Mouse (Mus musculus) 3134 (cell line): ENCODE measurements at regions not wholly inside any gene's neighbourhood (a gene's known extent, or its start where the extent isn't known, plus 50 kb on each side); places are given as distances from the start of the nearest gene placed in this dataset.

Experiments
- DNase-seq: peaks from one replicate; pipeline ENCODE4 v3.0.0-alpha.2; 2011; ENCODE audit warnings: low spot score; ENCODE audit not compliant: insufficient read length; ENCODE audit errors: extremely low read depth

GRCm38 (mm10) chr14:72854226-72854625, 144.4 kb upstream of the Fndc3a start:
- no peak for DNase-seq

- no peak for DNase-seq
Measured at GRCm38 (mm10) chr14:72853104-72853503, 143.3 kb upstream of the Fndc3a start.

GRCm38 (mm10) chr14:72850884-72851283, 141.1 kb upstream of the Fndc3a start:
- no peak for DNase-seq

GRCm38 (mm10) chr14:72848271-72848955, 138.6 kb upstream of the Fndc3a start:
- DNase-seq: no peak

- no peak for DNase-seq
Measured at GRCm38 (mm10) chr14:72847466-72847865, 137.7 kb upstream of the Fndc3a start.

- no peak for DNase-seq
Measured at GRCm38 (mm10) chr14:72845621-72846440, 136.0 kb upstream of the Fndc3a start.

- no peak for DNase-seq
Measured at GRCm38 (mm10) chr14:72844753-72845369, 135.1 kb upstream of the Fndc3a start.

- no peak for DNase-seq
Measured at GRCm38 (mm10) chr14:72841753-72842152, 131.9 kb upstream of the Fndc3a start.

- no peak for DNase-seq
Measured at GRCm38 (mm10) chr14:72835158-72835557, 125.4 kb upstream of the Fndc3a start.

- no peak for DNase-seq
Measured at GRCm38 (mm10) chr14:72829261-72829660, 119.5 kb upstream of the Fndc3a start.

GRCm38 (mm10) chr14:72825549-72825948, 115.7 kb upstream of the Fndc3a start:
- peak; percentile 9 for DNase-seq

- DNase-seq: no peak
Measured at GRCm38 (mm10) chr14:72822231-72822615, 112.4 kb upstream of the Fndc3a start.

- no peak for DNase-seq
Measured at GRCm38 (mm10) chr14:72821517-72822230, 111.9 kb upstream of the Fndc3a start.

GRCm38 (mm10) chr14:72819037-72819436, 109.2 kb upstream of the Fndc3a start:
- DNase-seq: no peak

GRCm38 (mm10) chr14:72817764-72818163, 108.0 kb upstream of the Fndc3a start:
- no peak for DNase-seq

- no peak for DNase-seq
Measured at GRCm38 (mm10) chr14:72816847-72817246, 107.0 kb upstream of the Fndc3a start.

GRCm38 (mm10) chr14:72809138-72809537, 99.3 kb upstream of the Fndc3a start:
- DNase-seq: no peak

- peak; percentile 21 for DNase-seq
Measured at GRCm38 (mm10) chr14:72807947-72808346, 98.1 kb upstream of the Fndc3a start.

- peak; percentile 63 for DNase-seq
Measured at GRCm38 (mm10) chr14:72807286-72807685, 97.5 kb upstream of the Fndc3a start.

- DNase-seq: no peak
Measured at GRCm38 (mm10) chr14:72806598-72806997, 96.8 kb upstream of the Fndc3a start.

GRCm38 (mm10) chr14:72803579-72803978, 93.8 kb upstream of the Fndc3a start:
- DNase-seq: no peak
